Mouse (Mus musculus) cortical plate, adult 2 months (tissue): ENCODE measurements around the gene Tbl1xr1. TPM values are rescaled to one million over a fixed set of nuclear protein-coding genes. Genes with fewer than 3 reads are reported as not detected.

Source experiments
- H3K27ac ChIP-seq: fragments of 200-500 bp; 2 replicates; pipeline ENCODE4 v1.5.1; 2012; ENCODE audit warnings: low read length, control low read depth, inconsistent platforms; ENCODE audit not compliant: insufficient read depth
- H3K4me1 ChIP-seq: fragments of 200-500 bp; 2 replicates; pipeline ENCODE4 v1.6.1; 2011; ENCODE audit warnings: low read length; ENCODE audit not compliant: control insufficient read depth, insufficient read depth
- H3K4me3 ChIP-seq: fragments of 200-500 bp; 2 replicates; pipeline ENCODE4 v1.5.1; 2011; ENCODE audit warnings: mild to moderate bottlenecking, low read length, control low read depth; ENCODE audit not compliant: insufficient read depth
- CTCF ChIP-seq: fragments of 200-500 bp; IDR thresholded peaks from 2 replicates; pipeline ENCODE4 v1.5.1; 2011; ENCODE audit warnings: mild to moderate bottlenecking, control low read depth, low read length; ENCODE audit not compliant: insufficient read depth; ENCODE audit errors: extremely low read depth
- POLR2A ChIP-seq: fragments of 200-500 bp; IDR thresholded peaks from 2 replicates; pipeline ENCODE4 v1.6.1; 2011; ENCODE audit warnings: mild to moderate bottlenecking, low read length, control low read depth; ENCODE audit not compliant: insufficient read depth; ENCODE audit errors: extremely low read depth
- polyA plus RNA-seq: library from polyadenylated mRNA; depleted of rRNA; stranded (reverse); fragments of >200 nt; gene quantifications from 2 replicates; pipeline ENCODE4 v1.2.3, GENCODE M21; 2012; rRNA removed

Tbl1xr1 gene
- polyA plus RNA-seq, result 47.1 and 48.9 TPM in 2 replicates

GRCm38 (mm10) chr3:22076561-22076935 lies at the start of gene Tbl1xr1:
Tbl1xr1 (plus strand) TSS chr3:22076652.
- TF ChIP-seq CTCF (no peak), POLR2A (0 out of 2 replicates have a peak, but pooled peaks have one; percentile 20)
- Histone ChIP-seq H3K27ac (peak within 1 kb of the TSS; percentile 96), H3K4me1 (peaks cover 14% of the 10 kb centered on the region), H3K4me3 (peak within 1 kb of the TSS; percentile 76)

- Histone ChIP-seq H3K27ac (no peak overlapping the region), H3K4me1 (no peaks in the 10 kb centered on the region), H3K4me3 (no peak overlapping the region)
- TF ChIP-seq CTCF (no peak), POLR2A (no peak)
These were observed 38.4 kb upstream of the Tbl1xr1 start for GRCm38 (mm10) chr3:22038004-22038403.

GRCm38 (mm10) chr3:22039036-22039795 lies 37.2 kb upstream of the Tbl1xr1 start:
- TF ChIP-seq CTCF, result no peak
- TF ChIP-seq POLR2A, result no peak
- no peak overlapping the region for H3K4me3 ChIP-seq
- no peaks in the 10 kb centered on the region for H3K4me1 ChIP-seq
- no peak overlapping the region for H3K27ac ChIP-seq

- Histone ChIP-seq H3K27ac (no peak overlapping the region), H3K4me3 (no peak overlapping the region), H3K4me1 (no peaks in the 10 kb centered on the region)
- TF ChIP-seq CTCF (no peak), POLR2A (no peak)
These were observed 35.8 kb upstream of the Tbl1xr1 start for GRCm38 (mm10) chr3:22040627-22041026.

GRCm38 (mm10) chr3:22047203-22047602 lies 29.2 kb upstream of the Tbl1xr1 start:
- no peak overlapping the region for H3K4me3 ChIP-seq
- no peaks in the 10 kb centered on the region for H3K4me1 ChIP-seq
- TF ChIP-seq CTCF, result no peak
- TF ChIP-seq POLR2A, result no peak
- no peak overlapping the region for H3K27ac ChIP-seq

- H3K4me3 ChIP-seq, result no peak overlapping the region
- no peak for TF ChIP-seq POLR2A
- TF ChIP-seq CTCF, result no peak
These were observed 19.7 kb upstream of the Tbl1xr1 start for GRCm38 (mm10) chr3:22056664-22057328.

GRCm38 (mm10) chr3:22058206-22058804 lies 18.1 kb upstream of the Tbl1xr1 start:
- H3K4me1 ChIP-seq, result peaks cover 2% of the 10 kb centered on the region; the same call in 1 of the 2 replicates
- H3K27ac ChIP-seq, result no peak overlapping the region
- H3K4me3 ChIP-seq, result no peak overlapping the region
- no peak for TF ChIP-seq POLR2A
- TF ChIP-seq CTCF, result no peak

More at GRCm38 (mm10) chr3:22056664-22057328, 19.7 kb upstream of the Tbl1xr1 start:
- H3K4me1 ChIP-seq, result peaks cover 2% of the 10 kb centered on the region; the same call in 1 of the 2 replicates
- no peak overlapping the region for H3K27ac ChIP-seq

- Histone ChIP-seq H3K4me1 (peaks cover 2% of the 10 kb centered on the region; the same call in 1 of the 2 replicates), H3K27ac (no peak overlapping the region), H3K4me3 (no peak overlapping the region)
- TF ChIP-seq POLR2A (no peak), CTCF (no peak)
These were observed 15.3 kb upstream of the Tbl1xr1 start for GRCm38 (mm10) chr3:22061163-22061562.

- H3K27ac ChIP-seq, result no peak overlapping the region
- TF ChIP-seq POLR2A (no peak), CTCF (no peak)
- no peak overlapping the region for H3K4me3 ChIP-seq
- H3K4me1 ChIP-seq, result peaks cover 2% of the 10 kb centered on the region; the same call in 1 of the 2 replicates
These were observed 7.8 kb upstream of the Tbl1xr1 start for GRCm38 (mm10) chr3:22068621-22069020.

- TF ChIP-seq POLR2A, result no peak
- TF ChIP-seq CTCF, result no peak
- Histone ChIP-seq H3K4me1 (peaks cover 7% of the 10 kb centered on the region; the same call in 1 of the 2 replicates), H3K27ac (no peak overlapping the region), H3K4me3 (no peak overlapping the region; the same call in 1 of the 2 replicates)
These were observed 2.5 kb upstream of the Tbl1xr1 start for GRCm38 (mm10) chr3:22073916-22074315.
